Mouse (Mus musculus) megakaryocyte, embryonic 14.5 days (primary cell): ENCODE measurements at regions not wholly inside any gene's neighbourhood (a gene's known extent, or its start where the extent isn't known, plus 50 kb on each side); places are given as distances from the start of the nearest gene placed in this dataset.

Experiments used
- FLI1 ChIP-seq: IDR thresholded peaks from 2 replicates; pipeline ENCODE4 v1.6.1; 2012; ENCODE audit warnings: low read length, inconsistent platforms, mixed read lengths
- GATA1 ChIP-seq: IDR thresholded peaks from 3 replicates; pipeline ENCODE4 v1.6.1; 2012; ENCODE audit warnings: mixed read lengths, low read length, inconsistent platforms, borderline replicate concordance

- TF ChIP-seq GATA1 (no peak), FLI1 (no peak)
Measured at GRCm38 (mm10) chr2:174548776-174549175, 75.9 kb upstream of the Prelid3b start.
